Mouse (Mus musculus) CD4-positive, CD25-positive, alpha-beta regulatory T cell, adult 2 months (primary cell): ENCODE measurements around the gene Sorbs1.

Experiments used
- DNase-seq: peaks from one replicate; pipeline ENCODE4 v3.0.0-alpha.2; 2012; ENCODE audit warnings: low read depth, low spot score

The Sorbs1 gene

GRCm38 (mm10) chr19:40409500-40410035 is 104.0 kb downstream of the Sorbs1 start:
- DNase-seq = no peak

DNA sequence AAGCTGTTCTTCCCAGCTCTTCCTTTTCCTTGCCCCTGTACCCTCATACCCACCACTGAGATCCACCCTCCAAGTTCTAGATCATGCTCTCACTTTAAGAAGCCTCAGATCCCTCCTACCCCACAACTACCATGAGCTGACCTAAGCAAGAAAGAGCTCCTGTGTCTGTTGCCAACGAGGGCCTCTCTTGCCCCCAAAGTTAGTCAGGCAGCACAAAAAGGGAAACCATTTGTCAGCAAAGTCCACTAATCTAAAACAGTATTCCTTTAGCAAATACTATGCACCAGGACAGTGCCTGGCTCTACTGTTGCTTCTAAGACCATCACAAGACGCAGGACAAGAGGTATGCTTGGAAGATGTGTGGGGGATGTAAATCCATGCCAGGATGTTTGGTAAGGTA is 106.4 kb downstream of the Sorbs1 start:
- DNase-seq = no peak

DNA sequence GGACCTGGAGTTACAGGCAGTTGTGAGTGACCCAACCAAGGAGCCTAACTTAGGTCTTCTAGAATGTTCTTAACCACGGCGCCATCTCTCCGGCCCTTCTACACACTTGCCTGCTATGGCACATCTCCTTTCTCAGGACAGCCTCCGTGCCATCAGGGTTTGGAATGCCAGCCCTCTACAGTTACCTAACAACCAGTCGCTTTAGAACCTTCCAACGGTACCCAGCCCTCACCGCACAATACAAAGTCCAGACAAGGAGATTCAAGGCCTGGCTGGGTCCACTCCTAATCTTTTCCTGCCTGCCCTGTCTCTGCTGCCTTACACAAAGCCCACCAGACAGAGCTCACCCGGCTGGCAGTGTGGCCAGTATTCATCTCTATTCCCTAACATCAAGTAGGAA is 106.9 kb downstream of the Sorbs1 start:
- DNase-seq = no peak

GRCm38 (mm10) chr19:40405808-40406207 is 107.8 kb downstream of the Sorbs1 start:
- no peak for DNase-seq

GRCm38 (mm10) chr19:40404582-40404981 is 109.0 kb downstream of the Sorbs1 start:
- peak; percentile 32 for DNase-seq

GRCm38 (mm10) chr19:40403999-40404398 is 109.6 kb downstream of the Sorbs1 start:
- DNase-seq = no peak

- DNase-seq = no peak
Observed at GRCm38 (mm10) chr19:40402155-40402963, 111.2 kb downstream of the Sorbs1 start.

DNA sequence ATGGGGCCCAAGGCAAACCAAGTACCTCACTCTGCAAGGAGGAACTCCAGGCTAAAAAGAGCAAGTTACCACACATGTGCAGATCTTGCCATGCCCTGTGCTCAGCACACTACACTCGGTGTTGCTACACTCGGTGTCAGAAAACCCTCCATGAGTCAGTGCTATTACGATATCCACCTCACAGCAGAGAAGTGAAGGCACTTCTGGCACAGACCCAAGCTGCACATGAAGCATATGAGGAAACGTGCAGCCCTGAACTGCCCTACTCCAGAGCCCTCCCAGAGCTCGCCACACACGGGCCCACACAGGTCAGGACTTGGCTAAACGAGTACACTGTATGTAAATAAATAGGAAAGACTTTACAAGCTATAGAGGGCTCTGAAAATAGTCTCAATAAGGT is 112.4 kb downstream of the Sorbs1 start:
- DNase-seq = no peak

GRCm38 (mm10) chr19:40400426-40401030 is 113.1 kb downstream of the Sorbs1 start:
- no peak for DNase-seq

DNA sequence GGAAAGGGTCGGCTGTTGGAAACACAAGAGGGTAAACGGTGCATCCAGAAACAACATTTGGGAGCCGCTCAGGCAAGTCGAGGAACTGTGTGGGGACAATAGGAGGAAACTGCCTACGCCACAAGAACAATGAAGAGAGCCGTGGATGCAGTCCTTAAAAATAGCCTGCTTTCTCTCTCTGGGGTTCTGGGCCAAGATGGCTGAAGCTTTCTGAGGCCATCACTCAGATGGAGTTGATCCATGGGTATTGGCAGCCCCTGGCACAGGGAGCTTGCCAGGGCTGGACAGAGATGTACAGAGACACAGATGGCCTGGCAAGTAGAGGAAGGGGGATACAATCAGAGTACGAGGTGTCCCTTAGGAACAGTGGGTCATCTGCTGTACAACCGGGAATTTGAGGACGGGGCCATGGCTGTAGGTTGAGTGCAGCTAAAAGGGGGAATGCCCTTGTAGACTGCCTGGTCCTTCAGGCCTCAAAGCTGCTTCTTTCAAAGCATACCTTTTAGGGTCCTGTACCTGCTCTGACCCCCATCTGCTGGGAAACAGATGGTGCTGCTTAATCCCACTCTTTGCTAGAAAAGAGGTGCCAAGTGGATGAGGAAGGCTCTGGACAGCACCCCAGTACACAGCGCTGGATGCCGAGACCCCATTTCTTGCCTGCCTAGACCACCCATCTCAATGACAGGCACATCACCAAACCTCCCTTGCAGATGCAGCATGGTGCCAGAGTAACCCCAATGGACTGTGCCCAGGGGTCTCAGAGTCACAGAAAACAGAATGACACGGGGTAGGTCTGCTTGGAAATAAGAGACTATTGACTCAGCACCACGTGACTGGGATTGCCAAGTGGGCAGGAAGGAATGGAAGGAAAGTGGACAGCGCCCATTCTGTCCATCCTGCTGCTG is 117.6 kb downstream of the Sorbs1 start:
- no peak for DNase-seq

- peak; percentile 10 for DNase-seq
Observed at GRCm38 (mm10) chr19:40395321-40395695, 118.3 kb downstream of the Sorbs1 start.

GRCm38 (mm10) chr19:40394555-40395320 is 118.8 kb downstream of the Sorbs1 start:
- DNase-seq = no peak

GRCm38 (mm10) chr19:40392795-40393392 is 120.7 kb downstream of the Sorbs1 start:
- no peak for DNase-seq

DNA sequence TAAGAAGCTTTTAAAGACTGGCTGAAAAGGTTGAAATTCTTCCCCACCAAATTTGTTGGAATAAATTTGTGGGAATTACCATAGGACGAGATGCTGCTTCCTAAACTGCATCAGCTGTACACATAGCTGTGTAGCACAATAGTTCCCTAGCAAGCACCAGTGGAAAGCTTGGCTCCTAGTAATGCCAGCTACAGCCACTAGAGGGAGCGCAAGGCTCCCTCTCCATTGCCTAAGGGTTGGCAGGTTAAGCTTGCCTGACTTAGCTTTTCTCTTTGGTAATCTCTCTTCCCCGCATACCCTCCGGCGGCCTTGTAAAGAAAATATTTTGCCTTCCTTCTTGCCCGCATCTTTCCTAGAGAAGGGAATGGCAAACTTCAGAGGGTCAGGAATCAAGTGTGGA is 122.1 kb downstream of the Sorbs1 start:
- DNase-seq = peak; percentile 81

GRCm38 (mm10) chr19:40386916-40387315 is 126.7 kb downstream of the Sorbs1 start:
- no peak for DNase-seq

DNA sequence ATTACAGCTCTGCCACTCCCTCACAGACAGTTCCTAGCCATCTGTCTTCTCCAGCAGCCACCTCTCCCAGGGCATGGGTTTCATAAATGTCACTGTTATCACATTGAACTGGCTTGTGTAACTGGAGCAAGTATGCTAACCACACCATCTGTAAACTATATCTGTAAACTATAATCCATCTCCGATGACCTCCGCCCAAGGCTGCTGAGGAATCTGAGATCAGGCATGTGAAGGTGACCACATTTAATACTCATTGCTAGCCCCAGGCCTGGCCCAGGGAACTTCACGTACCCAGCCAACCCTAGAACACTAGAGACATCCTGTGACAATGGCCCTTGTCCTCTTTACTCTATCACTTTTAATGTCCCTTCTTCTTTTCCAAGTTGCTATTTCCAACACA is 128.2 kb downstream of the Sorbs1 start:
- no peak for DNase-seq

DNA sequence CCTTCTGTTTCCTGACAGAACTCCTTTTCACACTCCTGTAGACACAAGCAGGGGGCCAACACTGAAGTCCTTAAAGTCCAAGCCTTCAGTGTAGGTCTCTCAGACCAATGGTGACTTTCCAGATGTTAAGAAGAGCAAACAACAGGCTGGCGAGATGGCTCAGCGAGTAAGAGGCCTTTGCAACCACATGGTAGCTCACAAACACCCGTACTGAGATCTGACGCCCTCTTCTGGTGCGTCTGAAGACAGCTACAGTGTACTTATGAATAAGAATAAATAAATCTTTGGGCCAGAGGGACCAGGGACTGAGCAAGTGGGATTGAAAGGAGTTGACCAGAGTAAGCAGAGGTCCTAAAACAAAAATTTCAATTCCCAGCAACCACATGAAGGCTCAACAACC is 129.6 kb downstream of the Sorbs1 start:
- DNase-seq = peak; percentile 32

- DNase-seq = no peak
Observed at GRCm38 (mm10) chr19:40380656-40381055, 132.9 kb downstream of the Sorbs1 start.

DNA sequence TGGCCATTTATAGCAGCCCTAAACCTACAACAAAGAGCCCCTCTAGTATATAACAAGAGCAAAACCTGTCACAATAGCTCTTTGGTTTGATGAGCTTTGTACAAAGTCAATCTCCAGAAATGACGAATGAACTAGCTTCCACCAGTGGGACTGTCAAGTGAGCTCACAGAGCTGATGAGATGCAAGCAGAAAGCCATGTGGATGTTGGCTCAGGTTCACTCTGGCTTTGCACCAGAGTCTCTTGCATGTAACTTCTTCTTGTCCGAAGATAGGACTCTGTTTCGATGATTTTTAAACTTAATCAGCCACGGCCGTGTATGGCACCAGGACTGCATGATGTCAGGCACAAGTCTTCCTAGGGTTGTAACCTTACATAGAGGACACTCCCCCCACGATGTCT is 133.6 kb downstream of the Sorbs1 start:
- DNase-seq = no peak

DNA sequence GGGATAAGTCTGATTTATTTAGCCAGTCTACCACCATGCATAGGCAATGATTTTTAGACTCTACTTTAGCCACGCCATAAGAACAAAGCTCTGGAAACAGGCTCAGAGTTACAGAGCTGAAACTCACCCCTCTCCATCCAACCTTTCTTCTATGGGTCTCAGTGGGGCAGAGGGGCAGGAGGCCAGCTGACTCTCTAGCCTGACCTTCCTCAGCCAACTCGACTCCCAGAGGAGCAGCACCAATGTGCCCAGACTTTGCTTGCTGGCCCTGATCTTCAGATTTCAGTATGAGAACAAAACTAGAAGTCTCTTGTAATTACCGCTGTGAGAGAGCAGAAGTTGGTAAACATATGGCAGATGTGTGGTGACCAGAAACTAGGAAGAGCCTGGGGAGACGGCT is 134.5 kb downstream of the Sorbs1 start:
- DNase-seq = no peak

DNA sequence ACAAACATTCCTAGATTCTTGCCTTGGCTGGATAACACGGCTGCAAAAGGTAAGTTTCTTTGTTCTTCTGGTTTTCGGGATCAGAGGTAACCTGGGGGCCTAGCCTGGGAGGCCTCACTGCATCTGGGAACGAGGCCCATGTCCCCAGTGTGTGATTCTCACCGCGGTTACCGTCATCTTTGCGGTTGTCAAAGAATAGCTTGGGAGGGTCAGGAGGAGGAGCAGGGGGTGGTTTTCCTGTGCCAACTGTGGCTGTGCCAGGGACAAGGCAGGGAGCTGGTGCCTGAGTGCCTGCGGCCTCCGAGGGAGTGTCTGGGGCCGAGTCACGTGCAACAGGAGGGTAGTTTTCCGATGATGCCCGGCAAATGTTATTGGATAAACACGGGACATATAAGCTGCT is 135.9 kb downstream of the Sorbs1 start:
- no peak for DNase-seq
